Comparison of ENCODE assay signal across 9 mouse cellular contexts in genomic region chr15:99089069-99089468, GRCm38 (mm10). TPM values are rescaled to one million over a fixed set of nuclear protein-coding genes. Genes with fewer than 3 reads are reported as not detected.
DNase-seq lines count a peak whose midpoint lies in the region; ATAC-seq and TF ChIP-seq lines count a peak whose summit lies in the region.
"Had no signal": no experiment of that assay in that cellular context is flagged by ENCODE, and none has a peak within 500 bp of the region (broad histone marks: within the 10 kb centered on the region; RNA-seq: fewer than 3 reads in every experiment).

No protein-coding gene starts in this region.

- H3K4me2 ChIP-seq in heart, embryonic 13.5 days: peak overlapping the region; percentile 67
- H3K4me2 ChIP-seq in liver, embryonic 14.5 days (ENCODE audit: low read depth): 0 out of 2 replicates have a peak overlapping the region, but pooled peaks have one; percentile 24

- H3K27me3 ChIP-seq in heart, embryonic 13.5 days (replicated peaks): peaks cover 100% of the 10 kb centered on the region
- peaks cover 91% of the 10 kb centered on the region for H3K27me3 ChIP-seq in liver, embryonic 14.5 days (ENCODE audit: control insufficient read depth, insufficient read depth, low read length)

- intact Hi-C loops in heart, postnatal 10 days (cut with DNase I): no loop called here

- no peak for TF ChIP-seq CTCF in liver, embryonic 14.5 days (IDR thresholded peaks at IDR 0.05; ENCODE audit: low read depth)

- TF ChIP-seq EP300 in liver, embryonic 14.5 days (IDR thresholded peaks at IDR 0.05; ENCODE audit: low read depth): no peak

- H3K27ac ChIP-seq in heart, embryonic 13.5 days (replicated peaks): no peak overlapping the region
- no peak overlapping the region for H3K27ac ChIP-seq in liver, embryonic 14.5 days

- ATAC-seq in heart, embryonic 13.5 days (ENCODE audit: extremely low read depth, insufficient number of reproducible peaks, low FRiP score, low TSS enrichment): no peak
- ATAC-seq in liver, embryonic 14.5 days (ENCODE audit: insufficient read depth): no peak

- WGBS in heart, embryonic 13.5 days: 15% methylated on average over 14 of the region's 14 CpGs
- WGBS in liver, embryonic 14.5 days (ENCODE audit: insufficient replicate concordance): 8% methylated on average over 14 of the region's 14 CpGs

- peak overlapping the region; percentile 15; the same call in 1 of the 2 replicates for H3K9ac ChIP-seq in heart, embryonic 13.5 days
- H3K9ac ChIP-seq in liver, embryonic 14.5 days (replicated peaks): no peak overlapping the region

- no peaks in the 10 kb centered on the region for H3K36me3 ChIP-seq in heart, embryonic 13.5 days
- H3K36me3 ChIP-seq in liver, embryonic 14.5 days (replicated peaks; ENCODE audit: control insufficient read depth, insufficient read depth, low read depth): no peaks in the 10 kb centered on the region

- H3K4me1 ChIP-seq in heart, embryonic 13.5 days: peaks cover 28% of the 10 kb centered on the region
- peaks cover 0 to 4% of the 10 kb centered on the region in 2 experiments; a peak in 2 of 4 replicates for H3K4me1 ChIP-seq in liver, embryonic 14.5 days (replicated peaks; ENCODE audit: control insufficient read depth in 2 of 2, insufficient read depth in 2 of 2, low read length in 1 of 2)

- peak overlapping the region; percentile 45 for H3K4me3 ChIP-seq in heart, embryonic 13.5 days
- H3K4me3 ChIP-seq in liver, embryonic 14.5 days (ENCODE audit: insufficient read depth in 1 of 2, low read depth in 2 of 2, low read length in 2 of 2): no peak overlapping the region

- no peaks in the 10 kb centered on the region for H3K9me3 ChIP-seq in heart, embryonic 13.5 days
- no peaks in the 10 kb centered on the region for H3K9me3 ChIP-seq in liver, embryonic 14.5 days (ENCODE audit: control insufficient read depth, low read length)

- no peak for DNase-seq in heart, postnatal 10 days
- peak; percentile 66 for DNase-seq in testis, postnatal 10 days (ENCODE audit: low spot score)
- no peak for DNase-seq in testis, postnatal 14 days (ENCODE audit: low spot score)
- DNase-seq in liver, embryonic 14.5 days (ENCODE audit: low read depth in 3 of 3, low spot score in 3 of 3): no peak
- DNase-seq in cerebellum, postnatal 14 days: no peak
- no peak for DNase-seq in right cerebral cortex, postnatal 4 days
- DNase-seq in c-Kit-positive CD71-positive TER-119-positive erythroid progenitor cells, embryonic 14.5 days (ENCODE audit: low spot score): no peak

RNA-seq across cellular contexts. Expression of gene C1ql4, which starts 1.5 kb away (rescaled TPM):
- 0.16 and 0.25 TPM in 2 replicates for polyA plus RNA-seq in heart, embryonic 13.5 days (2015; fragmentation: Nextera tagmentation; extraction: Ambion mirVana)
- not detected for total RNA-seq in heart, postnatal 10 days (2021)
- not detected in 2 replicates for polyA plus RNA-seq in liver, embryonic 14.5 days (2012; rRNA removed)
- not detected in 2 replicates for polyA plus RNA-seq in liver, embryonic 14.5 days (2014; fragmentation: Nextera tagmentation; extraction: Ambion mirVana)
- total RNA-seq: granulocyte monocyte progenitor cell, adult 5-6 weeks had no signal

RNA-seq across cellular contexts. Expression of gene Dnajc22, which starts 3.9 kb away (rescaled TPM):
- 1.0 and 1.8 TPM in 2 replicates for polyA plus RNA-seq in heart, embryonic 13.5 days (2015; fragmentation: Nextera tagmentation; extraction: Ambion mirVana)
- total RNA-seq in heart, postnatal 10 days (2021): under 1 TPM; 0.37 to 0.98 TPM
- 11.4 and 12.1 TPM in 2 replicates for polyA plus RNA-seq in liver, embryonic 14.5 days (2012; rRNA removed)
- 10.9 and 11.6 TPM in 2 replicates for polyA plus RNA-seq in liver, embryonic 14.5 days (2014; fragmentation: Nextera tagmentation; extraction: Ambion mirVana)
- total RNA-seq: granulocyte monocyte progenitor cell, adult 5-6 weeks had no signal

RNA-seq across cellular contexts. Expression of gene Troap, which starts 14.7 kb away (rescaled TPM):
- polyA plus RNA-seq in heart, embryonic 13.5 days (2015; fragmentation: Nextera tagmentation; extraction: Ambion mirVana): 27.1 and 27.8 TPM in 2 replicates
- 1 to 10 TPM; 6.5 to 6.7 TPM for total RNA-seq in heart, postnatal 10 days (2021)
- 14.3 and 15.7 TPM in 2 replicates for polyA plus RNA-seq in liver, embryonic 14.5 days (2012; rRNA removed)
- 11.1 and 12.1 TPM in 2 replicates for polyA plus RNA-seq in liver, embryonic 14.5 days (2014; fragmentation: Nextera tagmentation; extraction: Ambion mirVana)

RNA-seq across cellular contexts. Expression of gene Prph, which starts 34.1 kb away (rescaled TPM):
- polyA plus RNA-seq in heart, embryonic 13.5 days (2015; fragmentation: Nextera tagmentation; extraction: Ambion mirVana): 0.56 and 1.7 TPM in 2 replicates
- under 1 TPM; 0.27 to 0.53 TPM for total RNA-seq in heart, postnatal 10 days (2021)
- 1.1 and 1.2 TPM in 2 replicates for polyA plus RNA-seq in liver, embryonic 14.5 days (2012; rRNA removed)
- polyA plus RNA-seq in liver, embryonic 14.5 days (2014; fragmentation: Nextera tagmentation; extraction: Ambion mirVana): 0.32 and 0.53 TPM in 2 replicates
- total RNA-seq: granulocyte monocyte progenitor cell, adult 5-6 weeks had no signal

RNA-seq across cellular contexts. Expression of gene Spats2, which starts 36.6 kb away (rescaled TPM):
- polyA plus RNA-seq in heart, embryonic 13.5 days (2015; fragmentation: Nextera tagmentation; extraction: Ambion mirVana): 31.8 and 34.5 TPM in 2 replicates
- 10 to 100 TPM; 16.7 to 18.8 TPM for total RNA-seq in heart, postnatal 10 days (2021)
- 6.5 and 7.7 TPM in 2 replicates for polyA plus RNA-seq in liver, embryonic 14.5 days (2012; rRNA removed)
- polyA plus RNA-seq in liver, embryonic 14.5 days (2014; fragmentation: Nextera tagmentation; extraction: Ambion mirVana): 6.7 and 8.4 TPM in 2 replicates
